ENCODE assay signal across 45 mouse cellular contexts in the genomic region with DNA sequence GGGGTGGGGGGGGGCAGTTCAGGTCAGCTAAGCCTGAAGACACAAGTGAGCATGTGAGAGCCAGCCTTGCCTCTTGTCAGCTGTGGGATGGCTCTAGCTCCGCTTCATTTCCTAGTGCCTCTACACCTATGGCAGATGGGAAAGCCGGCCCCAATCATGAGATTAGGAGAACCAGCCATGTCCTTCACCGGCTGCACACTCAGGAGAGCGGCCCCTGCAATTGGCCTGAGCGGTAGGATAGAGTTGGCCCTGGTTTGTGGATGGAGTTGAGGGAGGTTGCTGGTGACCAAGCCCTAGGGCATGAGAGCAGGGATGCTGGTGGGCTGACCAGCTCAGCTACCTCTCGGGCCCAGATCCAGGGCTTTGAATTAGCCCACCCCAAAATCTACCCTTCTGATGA. TPM values are rescaled to one million over a fixed set of nuclear protein-coding genes. Genes with fewer than 3 reads are reported as not detected.
"Had no signal": no experiment of that assay in that cellular context is flagged by ENCODE, and none has a peak within 500 bp of the region (broad histone marks: within the 10 kb centered on the region; RNA-seq: fewer than 3 reads in every experiment).

No protein-coding gene starts in this region.

- H3K9ac ChIP-seq: heart, embryonic 12.5 days; heart, embryonic 13.5 days; heart, embryonic 15.5 days; hindbrain, embryonic 12.5 days; hindbrain, embryonic 13.5 days; hindbrain, embryonic 14.5 days; hindbrain, embryonic 15.5 days; kidney, embryonic 15.5 days had no signal

- H3K4me3 ChIP-seq: heart, adult 2 months; heart, embryonic 10.5 days; heart, embryonic 12.5 days; heart, embryonic 13.5 days; heart, embryonic 15.5 days; hindbrain, embryonic 10.5 days; hindbrain, embryonic 12.5 days; hindbrain, embryonic 13.5 days; hindbrain, embryonic 15.5 days; kidney, embryonic 15.5 days; layer of hippocampus, adult 2 months had no signal

- H3K36me3 ChIP-seq: heart, embryonic 10.5 days; heart, embryonic 12.5 days; heart, embryonic 13.5 days; heart, embryonic 15.5 days; hindbrain, embryonic 10.5 days; hindbrain, embryonic 12.5 days; hindbrain, embryonic 13.5 days; hindbrain, embryonic 15.5 days; kidney, embryonic 15.5 days had no signal

- H3K9me3 ChIP-seq: heart, embryonic 10.5 days; heart, embryonic 12.5 days; heart, embryonic 13.5 days; heart, embryonic 15.5 days; hindbrain, embryonic 10.5 days; hindbrain, embryonic 12.5 days; hindbrain, embryonic 13.5 days; hindbrain, embryonic 15.5 days; kidney, embryonic 15.5 days had no signal

- DNase-seq: heart, adult 2 months; heart, postnatal 14 days; heart, postnatal 36 days; heart, postnatal 4 days; kidney, adult 11 months; kidney, adult 18-20 months; kidney, adult 2 months; kidney, adult 8-10 months; kidney, adult 9 months; kidney, postnatal 10 days; kidney, postnatal 14 days; kidney, postnatal 25 days; kidney, postnatal 36 days; kidney, postnatal 4 days; layer of hippocampus, adult 9-11 months; layer of hippocampus, postnatal 36 days had no signal

- ATAC-seq: hindbrain, embryonic 16.5 days; hindbrain, postnatal 0 days; inflammation-experienced regulatory T-cells, adult 6 months; intestine, embryonic 16.5 days; intestine, postnatal 0 days had no signal

- H3K27ac ChIP-seq: heart, adult 2 months; heart, embryonic 10.5 days; heart, embryonic 13.5 days; heart, embryonic 15.5 days; hindbrain, embryonic 10.5 days; hindbrain, embryonic 12.5 days; hindbrain, embryonic 13.5 days; hindbrain, embryonic 14.5 days; hindbrain, embryonic 15.5 days; hindbrain, postnatal 0 days; kidney, embryonic 15.5 days; kidney, postnatal 0 days; layer of hippocampus, adult 2 months had no signal

- H3K4me2 ChIP-seq: heart, embryonic 11.5 days; heart, embryonic 12.5 days; heart, embryonic 13.5 days; heart, embryonic 15.5 days; hindbrain, embryonic 12.5 days; hindbrain, embryonic 13.5 days; hindbrain, embryonic 14.5 days; hindbrain, embryonic 15.5 days; kidney, embryonic 15.5 days had no signal

- H3K4me1 ChIP-seq: heart, embryonic 10.5 days; heart, embryonic 12.5 days; heart, embryonic 13.5 days; heart, embryonic 15.5 days; hindbrain, embryonic 10.5 days; hindbrain, embryonic 12.5 days; hindbrain, embryonic 13.5 days; hindbrain, embryonic 15.5 days; kidney, embryonic 15.5 days had no signal

- H3K27me3 ChIP-seq: heart, embryonic 12.5 days; heart, embryonic 13.5 days; heart, embryonic 15.5 days; hindbrain, embryonic 12.5 days; hindbrain, embryonic 13.5 days; hindbrain, embryonic 15.5 days; kidney, embryonic 15.5 days had no signal

RNA-seq across cellular contexts. Expression of gene Fam205c, which starts 14.8 kb away (rescaled TPM):
- total RNA-seq: hematopoietic stem cell, adult 5-6 weeks; hindbrain, postnatal 0 days had no signal
- polyA plus RNA-seq: inflammation-experienced regulatory T-cells, adult 6 months; kidney, adult 2 months; large intestine, adult 2 months had no signal

RNA-seq across cellular contexts. Expression of gene Phf24, which starts 27.7 kb away (rescaled TPM):
- total RNA-seq: hematopoietic stem cell, adult 5-6 weeks had no signal
- polyA plus RNA-seq: inflammation-experienced regulatory T-cells, adult 6 months had no signal

RNA-seq across cellular contexts. Expression of gene Gm12394, which starts 32.2 kb away (rescaled TPM):
- total RNA-seq: heart, adult 8-10 months; heart, postnatal 14 days; heart, postnatal 25 days; heart, postnatal 36 days; heart, postnatal 4 days; hematopoietic stem cell, adult 5-6 weeks had no signal
- polyA plus RNA-seq: heart, embryonic 11.5 days; heart, embryonic 14.5 days; hindbrain, embryonic 10.5 days; inflammation-experienced regulatory T-cells, adult 6 months; kidney, adult 2 months; large intestine, adult 2 months had no signal

RNA-seq across cellular contexts. Expression of gene Fam205a1, which starts 35.1 kb away (rescaled TPM):
- total RNA-seq: heart, adult 2 months; heart, adult 8-10 months; heart, postnatal 14 days; heart, postnatal 25 days; heart, postnatal 4 days; hematopoietic stem cell, adult 5-6 weeks; hindbrain, postnatal 0 days; layer of hippocampus, adult 2 months; layer of hippocampus, adult 8-10 months had no signal
- polyA plus RNA-seq: heart, adult 2 months; heart, embryonic 11.5 days; heart, embryonic 14.5 days; heart, embryonic 15.5 days; heart, embryonic 16.5 days; heart, postnatal 0 days; hindbrain, embryonic 10.5 days; hindbrain, embryonic 11.5 days; hindbrain, embryonic 13.5 days; hindbrain, postnatal 0 days; inflammation-experienced regulatory T-cells, adult 6 months; intestine, embryonic 16.5 days; intestine, postnatal 0 days; kidney, embryonic 14.5 days; kidney, embryonic 15.5 days; kidney, embryonic 16.5 days had no signal
